Mouse (Mus musculus) activated CD4-positive, CD25-positive, alpha-beta regulatory T cell, adult 4 months (primary cell): Measurements from ENCODE around the gene Hmgn3. TPM values are rescaled to one million over a fixed set of nuclear protein-coding genes. Genes with fewer than 3 reads are reported as not detected.

Source experiments
- ATAC-seq: one replicate; pipeline ENCODE4 v1.8.0; 2017
- polyA plus RNA-seq, 2 experiments: library from polyadenylated mRNA; unstranded; fragments of 100-300 nt; shearing (Covaris generic); gene quantifications; one replicate each; pipeline ENCODE4 v1.2.1; 2017

Gene Hmgn3
- polyA plus RNA-seq, 2 experiments from 2014 or later, result 37.2 to 49.1 TPM

DNA sequence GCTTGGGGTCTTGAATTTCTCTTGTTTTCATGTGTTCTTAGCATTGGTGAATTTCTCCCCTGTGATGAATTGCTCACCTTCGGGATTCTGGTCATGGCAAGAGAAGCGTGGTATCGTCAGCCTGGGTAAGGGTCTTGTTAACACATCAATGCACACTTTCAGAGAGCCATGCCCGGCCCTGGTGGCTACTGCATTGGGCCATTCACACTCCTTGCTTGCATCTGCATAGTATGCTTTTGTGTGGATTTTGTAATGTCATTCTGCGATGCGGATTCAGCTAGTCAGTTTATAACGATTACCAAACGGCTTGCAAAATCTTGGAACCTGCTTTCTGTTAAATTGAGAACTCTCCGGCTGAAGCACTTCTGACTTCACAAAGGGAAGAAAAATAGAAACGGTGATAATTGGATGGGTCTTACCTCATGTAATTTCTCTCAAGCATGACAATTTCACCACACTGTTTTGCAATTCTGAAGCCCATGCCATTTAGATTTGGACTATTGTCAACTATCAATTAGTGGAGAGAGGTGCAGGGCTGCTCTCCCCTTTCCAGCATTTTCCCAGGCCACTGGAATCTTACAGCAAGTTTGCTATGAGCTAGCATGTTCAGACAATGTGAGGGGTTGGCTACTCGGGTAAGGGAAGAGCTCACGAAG is 47.7 kb downstream of the Hmgn3 start:
- ATAC-seq, result no peak

DNA sequence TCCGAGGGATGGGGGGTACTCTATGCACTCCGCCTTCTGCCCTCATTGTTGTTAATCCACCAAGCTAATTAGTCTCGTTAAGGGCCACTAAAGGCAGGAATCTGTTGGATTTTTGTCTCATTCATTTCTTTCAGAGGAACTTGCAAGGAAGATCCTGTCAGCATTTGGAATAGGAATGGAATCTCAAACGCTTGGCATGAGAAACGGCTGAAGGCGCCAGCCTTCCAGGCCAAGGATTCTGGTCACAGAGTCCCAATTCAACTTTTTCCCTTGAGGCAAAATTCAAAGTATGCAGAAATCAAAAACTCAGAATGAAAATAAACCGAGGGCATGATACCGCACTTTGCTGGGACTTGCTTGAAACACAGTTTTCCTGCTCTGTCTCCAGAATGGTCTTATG is 48.7 kb downstream of the Hmgn3 start:
- no peak for ATAC-seq

DNA sequence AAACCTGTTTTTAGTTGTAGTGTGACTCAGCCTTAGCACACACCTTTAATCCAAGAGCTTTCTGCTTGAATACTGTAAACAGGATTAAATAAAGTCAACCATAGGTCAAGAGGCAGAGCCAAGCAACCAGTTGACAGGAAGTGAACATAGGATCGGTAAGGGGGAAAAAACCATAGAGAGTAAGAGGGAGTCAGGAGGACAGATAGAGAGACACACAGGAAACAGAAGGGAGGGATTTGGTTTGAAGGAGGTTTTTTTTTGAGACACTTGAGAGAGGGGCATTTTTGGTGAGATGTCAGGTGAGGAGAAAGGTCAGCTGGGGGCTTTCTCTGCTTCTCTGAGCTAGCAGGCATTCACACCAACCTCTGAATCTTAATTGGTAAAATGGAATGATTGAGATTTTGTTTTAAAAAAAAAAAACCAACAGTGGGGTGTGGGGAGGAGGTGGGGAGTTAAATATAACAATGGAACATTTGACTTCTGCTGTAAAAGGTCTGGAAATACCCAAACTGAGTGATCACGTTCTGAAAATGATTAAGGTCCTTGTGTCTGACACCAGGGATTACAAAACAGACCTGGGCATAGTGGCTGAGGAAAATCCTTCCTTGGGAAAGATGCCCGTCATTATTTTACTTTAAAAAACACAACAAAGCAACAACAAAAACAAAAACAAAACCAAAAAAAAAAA is 51.7 kb downstream of the Hmgn3 start:
- peak; percentile 32 for ATAC-seq

DNA sequence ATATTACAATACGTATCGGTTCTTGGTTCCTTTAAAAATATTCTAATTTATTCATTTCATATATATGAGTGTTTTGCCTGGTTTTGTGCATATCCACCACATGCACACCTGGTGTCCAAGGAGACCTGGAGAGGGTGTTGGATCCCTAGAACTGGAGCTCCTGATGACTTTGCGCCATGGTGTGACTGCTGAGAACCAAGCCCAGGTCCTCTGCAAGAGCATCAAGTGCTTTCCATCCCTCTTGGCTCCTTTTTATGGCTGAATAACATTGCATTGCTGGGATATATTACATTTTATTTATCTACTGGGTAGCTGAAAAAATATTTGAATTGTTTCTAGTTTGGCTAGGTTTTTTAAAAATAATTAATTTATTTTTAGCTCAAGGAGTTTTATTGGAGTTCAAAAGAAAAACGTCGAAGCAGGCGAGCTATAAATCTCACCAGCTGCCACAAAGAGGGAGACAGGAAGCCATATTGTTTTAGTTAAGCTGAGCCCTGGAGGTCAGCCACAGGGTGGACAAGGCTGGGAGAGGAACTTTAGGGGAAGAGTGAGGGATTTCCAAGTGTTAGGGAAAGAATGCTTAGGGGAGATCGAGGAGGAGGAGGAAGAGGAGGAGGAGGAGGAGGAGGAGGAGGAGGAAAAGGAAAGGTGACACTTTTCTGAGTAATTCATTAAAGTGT is 62.6 kb downstream of the Hmgn3 start:
- no peak for ATAC-seq

DNA sequence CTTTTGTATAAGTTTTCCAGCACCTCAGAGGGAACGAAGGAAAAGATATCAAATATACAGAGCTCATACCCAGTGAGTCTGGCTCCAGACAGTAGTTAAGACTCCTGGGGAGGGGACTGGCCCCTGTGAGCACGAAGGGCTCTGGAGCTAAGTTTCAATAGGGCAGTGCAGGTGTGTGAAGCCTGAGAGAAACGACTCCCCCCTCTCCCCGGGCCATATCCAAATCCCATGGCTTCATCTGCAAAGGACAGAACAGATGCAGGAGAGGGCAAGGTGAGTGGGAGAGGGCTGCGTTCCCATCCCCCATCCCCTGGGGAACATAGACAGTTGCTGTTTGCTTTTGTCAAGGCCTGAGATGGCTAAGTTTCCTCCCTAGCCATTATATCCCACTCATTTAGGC is 63.4 kb downstream of the Hmgn3 start:
- ATAC-seq, result no peak

DNA sequence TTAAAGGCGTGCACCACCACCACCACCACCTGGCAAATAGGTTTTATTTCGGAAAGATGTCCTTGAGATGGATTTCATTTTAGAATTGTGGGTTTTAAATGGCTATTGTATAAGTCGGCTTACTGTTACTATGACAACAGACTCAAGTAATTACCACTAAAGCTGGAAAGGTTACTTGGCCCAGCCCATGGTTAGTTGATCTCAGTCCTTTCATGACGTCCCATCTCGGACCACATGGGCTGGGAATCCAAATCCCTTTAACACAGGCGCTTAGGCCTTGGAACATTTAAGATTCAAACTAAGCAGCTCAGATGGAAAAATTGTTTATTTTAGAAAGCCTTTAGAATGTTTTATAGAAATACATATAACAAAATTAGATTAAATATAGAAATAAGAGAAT is 64.2 kb downstream of the Hmgn3 start:
- ATAC-seq, result no peak

DNA sequence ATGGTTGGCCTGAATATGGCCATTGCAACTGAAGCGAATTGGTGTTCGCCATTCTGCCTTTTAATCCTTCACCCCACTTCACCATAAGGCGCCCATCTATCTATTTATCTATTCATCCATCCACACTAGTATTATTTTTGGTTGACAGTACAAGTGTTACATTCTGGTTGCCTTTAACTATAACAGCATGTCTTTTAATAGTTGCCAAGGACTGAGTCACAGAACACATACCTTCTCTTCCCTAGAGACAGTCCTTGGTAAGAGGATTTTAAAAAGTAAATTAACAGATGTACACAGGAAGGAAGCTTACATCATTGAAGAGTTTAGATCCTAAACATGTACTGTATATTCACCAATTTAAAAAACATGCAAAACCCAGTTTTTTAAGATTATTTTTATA is 66.8 kb downstream of the Hmgn3 start:
- ATAC-seq, result no peak

DNA sequence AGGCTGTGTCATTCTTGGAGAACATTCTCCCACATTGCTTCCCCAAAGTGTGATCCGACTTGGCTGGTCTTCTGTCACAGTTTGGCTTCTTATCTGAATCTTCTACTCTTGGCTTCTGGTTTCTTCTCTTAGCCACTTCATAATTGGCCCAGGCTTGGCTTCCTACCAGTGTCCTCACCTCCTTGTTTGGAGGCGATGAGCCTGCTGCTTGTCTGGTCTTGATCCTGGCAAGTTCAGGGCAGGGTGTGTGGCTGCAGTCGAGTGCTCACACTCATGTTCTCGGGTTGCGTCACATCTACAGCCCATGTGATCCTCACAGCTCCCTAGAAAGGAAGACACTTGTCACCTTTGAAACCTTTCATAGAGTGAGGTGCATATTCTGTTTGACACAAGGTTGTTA is 78.2 kb downstream of the Hmgn3 start:
- ATAC-seq, result no peak

DNA sequence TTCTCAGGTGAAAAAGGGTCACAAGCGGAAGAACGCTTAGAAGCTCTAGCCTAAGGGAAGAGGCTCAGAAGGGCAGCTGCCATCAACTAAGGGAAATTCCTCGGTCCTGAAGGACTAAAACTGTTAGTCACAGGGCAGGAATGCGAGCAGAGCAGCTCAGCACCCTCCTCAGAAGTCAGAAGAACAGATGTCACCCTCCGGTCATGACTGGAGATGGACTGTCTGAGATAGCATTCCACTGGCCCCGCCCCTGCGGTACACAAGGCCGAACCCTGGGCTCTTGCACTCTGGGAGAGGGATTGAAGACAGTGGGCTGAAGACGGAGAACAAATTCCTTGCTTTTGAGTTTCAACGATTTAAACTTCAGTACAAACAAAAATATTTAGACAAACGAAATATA is 85.2 kb downstream of the Hmgn3 start:
- ATAC-seq, result no peak

Other genes starting within 250 kb of the Hmgn3 start
- 10 to 100 TPM; 72.1 to 76.6 TPM for gene Phip, start 171.2 kb downstream of the Hmgn3 start, polyA plus RNA-seq